Mouse (Mus musculus): Measurements from ENCODE around the gene Epn3. TPM values are rescaled to one million over a fixed set of nuclear protein-coding genes. Genes with fewer than 3 reads are reported as not detected.

Gene Epn3
- polyA plus RNA-seq, 1 experiment = 1.7 TPM

DNA sequence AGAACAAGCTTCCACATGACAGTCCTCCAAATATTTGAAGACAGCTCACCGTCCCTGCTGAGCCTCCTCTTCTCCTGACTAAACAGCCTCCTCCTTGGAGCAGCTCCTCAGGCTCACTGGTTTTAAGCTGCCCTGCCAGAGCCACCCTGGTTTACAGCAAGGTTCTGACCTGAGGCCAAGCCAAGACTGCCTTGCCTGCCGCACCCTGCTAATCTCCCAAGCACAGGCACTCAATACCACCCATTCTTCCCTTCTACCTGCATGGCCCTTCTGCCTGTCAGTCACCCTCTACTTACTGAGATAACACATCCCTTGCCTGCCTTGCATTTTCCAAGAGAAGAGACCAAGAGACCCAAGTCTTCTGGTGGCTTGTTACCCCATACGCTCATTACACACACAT, 43.4 kb downstream of the Epn3 start:
- H3K27ac ChIP-seq (ENCODE audit: control insufficient read depth, insufficient read depth, low read depth, low read length) = no peak overlapping the region
- no peaks in the 10 kb centered on the region for H3K27me3 ChIP-seq (ENCODE audit: control insufficient read depth, insufficient read depth, low read length)
- TF ChIP-seq POLR2A (IDR thresholded peaks at IDR 0.05; ENCODE audit: control insufficient read depth, low read depth, low read length) = no peak
- no peak for TF ChIP-seq CTCF (IDR thresholded peaks at IDR 0.05; ENCODE audit: control insufficient read depth, insufficient read depth, insufficient replicate concordance, low read depth, low read length)
- H3K4me1 ChIP-seq (ENCODE audit: control insufficient read depth, insufficient read depth, low read length) = peaks cover 6% of the 10 kb centered on the region
- no peak overlapping the region for H3K4me3 ChIP-seq (ENCODE audit: control insufficient read depth, low read depth, low read length)
- no peaks in the 10 kb centered on the region for H3K36me3 ChIP-seq (ENCODE audit: control insufficient read depth, insufficient read depth, low read length)

DNA sequence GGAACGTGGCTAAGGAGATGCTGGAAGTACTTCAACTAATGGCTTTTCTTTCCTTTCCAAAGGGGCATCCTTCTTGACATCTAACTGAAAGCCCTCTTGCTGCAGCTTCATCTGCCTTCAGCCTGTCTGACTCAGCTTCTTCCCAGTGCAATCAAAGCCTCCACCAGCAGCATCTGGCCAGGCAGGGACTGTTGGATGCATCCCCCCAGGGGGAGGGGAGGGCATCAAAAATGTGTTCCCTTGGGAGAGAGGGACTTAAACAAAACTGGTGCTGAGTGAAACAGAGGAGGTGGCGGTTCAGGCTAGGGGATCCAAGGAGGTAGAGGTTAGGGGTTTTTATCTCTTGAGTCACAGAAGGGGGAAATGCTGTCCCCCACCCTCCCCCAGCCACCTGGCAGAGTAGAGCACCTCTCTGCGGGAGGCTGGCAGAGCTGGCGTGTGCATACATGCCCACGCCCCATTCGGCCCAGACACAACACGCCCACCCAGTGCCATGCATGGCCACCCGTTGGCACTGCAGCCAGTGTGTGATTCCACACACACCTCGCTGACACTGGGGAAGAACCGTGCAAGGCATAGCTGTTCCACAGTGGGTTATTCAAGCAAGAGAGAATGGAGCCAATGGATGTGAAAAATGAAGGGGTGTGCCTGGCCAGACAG, 44.5 kb downstream of the Epn3 start:
- no peak overlapping the region for H3K4me3 ChIP-seq (ENCODE audit: control insufficient read depth, low read depth, low read length)
- H3K4me1 ChIP-seq (ENCODE audit: control insufficient read depth, insufficient read depth, low read length) = peaks cover 13% of the 10 kb centered on the region
- no peaks in the 10 kb centered on the region for H3K36me3 ChIP-seq (ENCODE audit: control insufficient read depth, insufficient read depth, low read length)
- H3K27ac ChIP-seq (ENCODE audit: control insufficient read depth, insufficient read depth, low read depth, low read length) = no peak overlapping the region
- TF ChIP-seq POLR2A (IDR thresholded peaks at IDR 0.05; ENCODE audit: control insufficient read depth, low read depth, low read length) = no peak
- TF ChIP-seq CTCF (IDR thresholded peaks at IDR 0.05; ENCODE audit: control insufficient read depth, insufficient read depth, insufficient replicate concordance, low read depth, low read length) = no peak
- H3K27me3 ChIP-seq (ENCODE audit: control insufficient read depth, insufficient read depth, low read length) = no peaks in the 10 kb centered on the region

- no peak overlapping the region for H3K4me3 ChIP-seq (ENCODE audit: control insufficient read depth, low read depth, low read length)
- H3K4me1 ChIP-seq (ENCODE audit: control insufficient read depth, insufficient read depth, low read length) = peaks cover 13% of the 10 kb centered on the region
- H3K36me3 ChIP-seq (ENCODE audit: control insufficient read depth, insufficient read depth, low read length) = no peaks in the 10 kb centered on the region
- H3K27ac ChIP-seq (ENCODE audit: control insufficient read depth, insufficient read depth, low read depth, low read length) = no peak overlapping the region
- H3K27me3 ChIP-seq (ENCODE audit: control insufficient read depth, insufficient read depth, low read length) = no peaks in the 10 kb centered on the region
- TF ChIP-seq POLR2A (IDR thresholded peaks at IDR 0.05; ENCODE audit: control insufficient read depth, low read depth, low read length) (no peak), CTCF (IDR thresholded peaks at IDR 0.05; ENCODE audit: control insufficient read depth, insufficient read depth, insufficient replicate concordance, low read depth, low read length) (no peak)
Measured at GRCm38 (mm10) chr11:94454756-94455155, 45.0 kb downstream of the Epn3 start.

GRCm38 (mm10) chr11:94451091-94451773, 48.5 kb downstream of the Epn3 start:
- Histone ChIP-seq H3K27me3 (ENCODE audit: control insufficient read depth, insufficient read depth, low read length) (no peaks in the 10 kb centered on the region), H3K27ac (ENCODE audit: control insufficient read depth, insufficient read depth, low read depth, low read length) (no peak overlapping the region), H3K36me3 (ENCODE audit: control insufficient read depth, insufficient read depth, low read length) (no peaks in the 10 kb centered on the region), H3K4me3 (ENCODE audit: control insufficient read depth, low read depth, low read length) (no peak overlapping the region), H3K4me1 (ENCODE audit: control insufficient read depth, insufficient read depth, low read length) (peaks cover 15% of the 10 kb centered on the region)
- TF ChIP-seq CTCF (IDR thresholded peaks at IDR 0.05; ENCODE audit: control insufficient read depth, insufficient read depth, insufficient replicate concordance, low read depth, low read length) (no peak), POLR2A (IDR thresholded peaks at IDR 0.05; ENCODE audit: control insufficient read depth, low read depth, low read length) (no peak)

GRCm38 (mm10) chr11:94449886-94450285, 49.9 kb downstream of the Epn3 start:
- Histone ChIP-seq H3K27me3 (ENCODE audit: control insufficient read depth, insufficient read depth, low read length) (no peaks in the 10 kb centered on the region), H3K36me3 (ENCODE audit: control insufficient read depth, insufficient read depth, low read length) (no peaks in the 10 kb centered on the region), H3K27ac (ENCODE audit: control insufficient read depth, insufficient read depth, low read depth, low read length) (no peak overlapping the region), H3K4me1 (ENCODE audit: control insufficient read depth, insufficient read depth, low read length) (peaks cover 15% of the 10 kb centered on the region), H3K4me3 (ENCODE audit: control insufficient read depth, low read depth, low read length) (no peak overlapping the region)
- TF ChIP-seq POLR2A (IDR thresholded peaks at IDR 0.05; ENCODE audit: control insufficient read depth, low read depth, low read length) (no peak), CTCF (IDR thresholded peaks at IDR 0.05; ENCODE audit: control insufficient read depth, insufficient read depth, insufficient replicate concordance, low read depth, low read length) (no peak)

GRCm38 (mm10) chr11:94449239-94449638, 50.5 kb downstream of the Epn3 start:
- no peaks in the 10 kb centered on the region for H3K36me3 ChIP-seq (ENCODE audit: control insufficient read depth, insufficient read depth, low read length)
- TF ChIP-seq CTCF (IDR thresholded peaks at IDR 0.05; ENCODE audit: control insufficient read depth, insufficient read depth, insufficient replicate concordance, low read depth, low read length) (no peak), POLR2A (IDR thresholded peaks at IDR 0.05; ENCODE audit: control insufficient read depth, low read depth, low read length) (no peak)
- H3K4me3 ChIP-seq (ENCODE audit: control insufficient read depth, low read depth, low read length) = no peak overlapping the region
- H3K27ac ChIP-seq (ENCODE audit: control insufficient read depth, insufficient read depth, low read depth, low read length) = no peak overlapping the region
- H3K4me1 ChIP-seq (ENCODE audit: control insufficient read depth, insufficient read depth, low read length) = peaks cover 15% of the 10 kb centered on the region
- no peaks in the 10 kb centered on the region for H3K27me3 ChIP-seq (ENCODE audit: control insufficient read depth, insufficient read depth, low read length)

GRCm38 (mm10) chr11:94447017-94447416, 52.8 kb downstream of the Epn3 start:
- H3K36me3 ChIP-seq (ENCODE audit: control insufficient read depth, insufficient read depth, low read length) = no peaks in the 10 kb centered on the region
- no peaks in the 10 kb centered on the region for H3K27me3 ChIP-seq (ENCODE audit: control insufficient read depth, insufficient read depth, low read length)
- H3K27ac ChIP-seq (ENCODE audit: control insufficient read depth, insufficient read depth, low read depth, low read length) = no peak overlapping the region
- no peak for TF ChIP-seq POLR2A (IDR thresholded peaks at IDR 0.05; ENCODE audit: control insufficient read depth, low read depth, low read length)
- no peak for TF ChIP-seq CTCF (IDR thresholded peaks at IDR 0.05; ENCODE audit: control insufficient read depth, insufficient read depth, insufficient replicate concordance, low read depth, low read length)
- peaks cover 15% of the 10 kb centered on the region for H3K4me1 ChIP-seq (ENCODE audit: control insufficient read depth, insufficient read depth, low read length)
- H3K4me3 ChIP-seq (ENCODE audit: control insufficient read depth, low read depth, low read length) = no peak overlapping the region
